Mouse (Mus musculus): Measurements from ENCODE around the gene Tbc1d14. TPM values are rescaled to one million over a fixed set of nuclear protein-coding genes. Genes with fewer than 3 reads are reported as not detected.

The Tbc1d14 gene
- total and polyA plus RNA-seq, 2 experiments from 2014 or later: 3.9 to 8.3 TPM

DNA sequence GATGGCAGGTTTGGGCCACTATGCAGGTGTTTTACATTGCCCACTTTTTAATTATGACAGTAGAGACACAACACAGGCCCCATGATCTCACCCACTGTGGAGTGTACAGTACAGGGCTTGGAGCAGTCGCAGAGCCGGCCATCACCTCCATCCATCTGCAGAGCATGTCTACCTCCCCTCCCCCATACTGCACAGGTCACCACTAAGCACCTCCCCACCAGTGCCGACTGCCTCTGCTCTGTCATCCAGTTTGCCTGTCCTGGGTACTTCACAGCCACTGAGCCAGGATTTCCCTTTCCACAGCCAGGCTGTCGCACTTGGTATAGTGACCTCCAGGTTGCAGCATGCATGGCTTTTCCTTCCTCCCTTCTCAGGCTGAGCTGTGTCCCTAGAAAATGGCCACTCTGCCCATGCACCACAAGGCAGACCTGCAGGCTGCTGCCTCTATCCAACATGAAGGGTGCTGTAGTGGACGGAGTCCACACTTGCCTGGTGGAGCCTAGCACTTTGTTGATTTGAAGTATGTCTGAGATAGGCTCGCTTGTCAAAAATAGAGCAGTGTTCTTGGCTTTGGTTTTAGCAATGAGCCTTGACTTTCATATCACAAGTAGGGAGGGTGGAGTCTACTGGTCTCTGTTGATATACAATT is 143.2 kb downstream of the Tbc1d14 start:
- Histone ChIP-seq H3K27me3 (ENCODE audit: control insufficient read depth, insufficient read depth, low read length) (peaks cover 43% of the 10 kb centered on the region), H3K4me3 (ENCODE audit: low read depth, low read length) (no peak overlapping the region), H3K9me3 (replicated peaks; ENCODE audit: control insufficient read depth, low read length) (no peaks in the 10 kb centered on the region), H3K9ac (replicated peaks; ENCODE audit: low read depth, low read length) (no peak overlapping the region), H3K36me3 (replicated peaks; ENCODE audit: control insufficient read depth, insufficient read depth, low read length) (no peaks in the 10 kb centered on the region), H3K4me1 (ENCODE audit: control insufficient read depth, insufficient read depth) (peaks cover 22% of the 10 kb centered on the region), H3K4me2 (ENCODE audit: low read depth, low read length) (peak overlapping the region; percentile 28), H3K27ac (ENCODE audit: low read depth) (peak overlapping the region; percentile 69)
- ATAC-seq (ENCODE audit: insufficient read depth, low read depth): peak; percentile 90
- 29% methylated on average over 6 of the region's 6 CpGs for WGBS
- DNase-seq (ENCODE audit: low spot score): peak; percentile 86
- no peak for TF ChIP-seq EP300 (IDR thresholded peaks at IDR 0.05; ENCODE audit: low read depth)
- TF ChIP-seq CTCF (IDR thresholded peaks at IDR 0.05; ENCODE audit: low read depth): no peak

GRCm38 (mm10) chr5:36447872-36448271 is 145.2 kb downstream of the Tbc1d14 start:
- 91% methylated on average over 12 of the region's 12 CpGs for WGBS
- peaks cover 21% of the 10 kb centered on the region for H3K4me1 ChIP-seq (ENCODE audit: control insufficient read depth, insufficient read depth)

DNA sequence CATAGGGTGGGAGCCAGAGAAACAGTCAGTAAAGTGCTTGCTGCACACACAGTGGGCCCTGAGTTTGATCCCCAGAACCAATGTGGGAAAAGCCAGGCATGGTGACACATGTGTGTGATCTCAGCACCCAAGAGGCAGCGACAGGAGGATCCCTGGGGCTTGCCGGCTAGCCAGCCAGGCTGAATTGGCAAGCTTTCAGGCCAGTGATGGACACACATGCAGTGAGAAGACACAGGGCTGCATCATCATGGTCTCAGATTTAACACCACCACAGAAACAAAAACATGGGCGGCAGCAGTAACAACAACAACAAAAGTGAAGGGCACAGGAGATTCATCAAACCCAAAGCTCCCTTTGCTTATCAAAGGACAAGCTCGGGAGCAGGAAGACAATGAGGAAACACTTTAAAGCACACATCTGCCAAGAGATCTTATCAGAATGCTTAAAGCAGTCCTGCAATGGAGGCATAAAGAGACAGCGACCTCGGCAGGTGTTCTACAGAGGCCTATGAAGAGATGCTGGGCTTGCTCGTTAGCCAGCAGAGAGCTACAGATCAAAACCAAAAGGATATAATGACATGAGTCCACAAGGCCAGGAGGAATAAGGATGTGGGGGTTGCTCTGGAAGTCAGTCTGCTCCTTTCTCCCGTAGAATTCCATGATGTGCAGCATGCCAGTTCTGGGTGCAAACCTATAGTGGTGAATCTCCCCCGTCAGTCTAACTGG is 146.7 kb downstream of the Tbc1d14 start:
- ATAC-seq (ENCODE audit: insufficient read depth, low read depth) (no peak), DNase-seq (ENCODE audit: low spot score) (no peak)
- Histone ChIP-seq H3K27me3 (ENCODE audit: control insufficient read depth, insufficient read depth, low read length) (peaks cover 59% of the 10 kb centered on the region), H3K4me1 (ENCODE audit: control insufficient read depth, insufficient read depth) (peaks cover 20% of the 10 kb centered on the region), H3K9me3 (replicated peaks; ENCODE audit: control insufficient read depth, low read length) (no peaks in the 10 kb centered on the region), H3K36me3 (replicated peaks; ENCODE audit: control insufficient read depth, insufficient read depth, low read length) (no peaks in the 10 kb centered on the region), H3K9ac (replicated peaks; ENCODE audit: low read depth, low read length) (no peak overlapping the region), H3K27ac (ENCODE audit: low read depth) (no peak overlapping the region), H3K4me2 (ENCODE audit: low read depth, low read length) (no peak overlapping the region), H3K4me3 (ENCODE audit: low read depth, low read length) (no peak overlapping the region)
- WGBS: 42% methylated on average over 9 of the region's 9 CpGs
- TF ChIP-seq EP300 (IDR thresholded peaks at IDR 0.05; ENCODE audit: low read depth): no peak
- no peak for TF ChIP-seq CTCF (IDR thresholded peaks at IDR 0.05; ENCODE audit: low read depth)

More at GRCm38 (mm10) chr5:36447872-36448271, 145.2 kb downstream of the Tbc1d14 start:
- H3K36me3 ChIP-seq (replicated peaks; ENCODE audit: control insufficient read depth, insufficient read depth, low read length): no peaks in the 10 kb centered on the region
- no peak for TF ChIP-seq CTCF (IDR thresholded peaks at IDR 0.05; ENCODE audit: low read depth)
- no peak for TF ChIP-seq EP300 (IDR thresholded peaks at IDR 0.05; ENCODE audit: low read depth)
- ATAC-seq (ENCODE audit: insufficient read depth, low read depth) (no peak), DNase-seq (ENCODE audit: low spot score) (no peak)
- no peak overlapping the region for H3K4me2 ChIP-seq (ENCODE audit: low read depth, low read length)
- H3K4me3 ChIP-seq (ENCODE audit: low read depth, low read length): no peak overlapping the region
- no peak overlapping the region for H3K27ac ChIP-seq (ENCODE audit: low read depth)
- H3K27me3 ChIP-seq (ENCODE audit: control insufficient read depth, insufficient read depth, low read length): peaks cover 58% of the 10 kb centered on the region
- H3K9me3 ChIP-seq (replicated peaks; ENCODE audit: control insufficient read depth, low read length): no peaks in the 10 kb centered on the region
- H3K9ac ChIP-seq (replicated peaks; ENCODE audit: low read depth, low read length): no peak overlapping the region

GRCm38 (mm10) chr5:36445028-36445427 is 148.0 kb downstream of the Tbc1d14 start:
- no peak for DNase-seq (ENCODE audit: low spot score)
- H3K36me3 ChIP-seq (replicated peaks; ENCODE audit: control insufficient read depth, insufficient read depth, low read length): no peaks in the 10 kb centered on the region
- H3K27ac ChIP-seq (ENCODE audit: low read depth): no peak overlapping the region
- H3K9me3 ChIP-seq (replicated peaks; ENCODE audit: control insufficient read depth, low read length): no peaks in the 10 kb centered on the region
- peaks cover 59% of the 10 kb centered on the region for H3K27me3 ChIP-seq (ENCODE audit: control insufficient read depth, insufficient read depth, low read length)
- no peak overlapping the region for H3K4me2 ChIP-seq (ENCODE audit: low read depth, low read length)
- H3K4me1 ChIP-seq (ENCODE audit: control insufficient read depth, insufficient read depth): peaks cover 7% of the 10 kb centered on the region
- no peak overlapping the region for H3K9ac ChIP-seq (replicated peaks; ENCODE audit: low read depth, low read length)
- H3K4me3 ChIP-seq (ENCODE audit: low read depth, low read length): no peak overlapping the region
- TF ChIP-seq CTCF (IDR thresholded peaks at IDR 0.05; ENCODE audit: low read depth): no peak
- no peak for TF ChIP-seq EP300 (IDR thresholded peaks at IDR 0.05; ENCODE audit: low read depth)
- ATAC-seq (ENCODE audit: insufficient read depth, low read depth): no peak
- WGBS: 44% methylated on average over 8 of the region's 8 CpGs

GRCm38 (mm10) chr5:36444611-36445010 is 148.5 kb downstream of the Tbc1d14 start:
- DNase-seq (ENCODE audit: low spot score): no peak
- H3K4me1 ChIP-seq (ENCODE audit: control insufficient read depth, insufficient read depth): peaks cover 4% of the 10 kb centered on the region
- H3K4me3 ChIP-seq (ENCODE audit: low read depth, low read length): no peak overlapping the region
- H3K27me3 ChIP-seq (ENCODE audit: control insufficient read depth, insufficient read depth, low read length): peaks cover 59% of the 10 kb centered on the region
- no peaks in the 10 kb centered on the region for H3K36me3 ChIP-seq (replicated peaks; ENCODE audit: control insufficient read depth, insufficient read depth, low read length)
- H3K9me3 ChIP-seq (replicated peaks; ENCODE audit: control insufficient read depth, low read length): no peaks in the 10 kb centered on the region
- H3K4me2 ChIP-seq (ENCODE audit: low read depth, low read length): no peak overlapping the region
- TF ChIP-seq CTCF (IDR thresholded peaks at IDR 0.05; ENCODE audit: low read depth): no peak
- TF ChIP-seq EP300 (IDR thresholded peaks at IDR 0.05; ENCODE audit: low read depth): no peak
- no peak overlapping the region for H3K9ac ChIP-seq (replicated peaks; ENCODE audit: low read depth, low read length)
- 58% methylated on average over 4 of the region's 4 CpGs for WGBS
- no peak for ATAC-seq (ENCODE audit: insufficient read depth, low read depth)
- no peak overlapping the region for H3K27ac ChIP-seq (ENCODE audit: low read depth)

Data from heart, postnatal 0 days (tissue).